Mouse (Mus musculus): ENCODE measurements around the gene Ttc17. TPM values are rescaled to one million over a fixed set of nuclear protein-coding genes. Genes with fewer than 3 reads are reported as not detected.
A peak's percentile ranks its signal among the peaks of the same experiment; 100 is the strongest.

Ttc17 gene
- polyA plus RNA-seq, 1 experiment from 2014 or later = 18.1 TPM

DNA sequence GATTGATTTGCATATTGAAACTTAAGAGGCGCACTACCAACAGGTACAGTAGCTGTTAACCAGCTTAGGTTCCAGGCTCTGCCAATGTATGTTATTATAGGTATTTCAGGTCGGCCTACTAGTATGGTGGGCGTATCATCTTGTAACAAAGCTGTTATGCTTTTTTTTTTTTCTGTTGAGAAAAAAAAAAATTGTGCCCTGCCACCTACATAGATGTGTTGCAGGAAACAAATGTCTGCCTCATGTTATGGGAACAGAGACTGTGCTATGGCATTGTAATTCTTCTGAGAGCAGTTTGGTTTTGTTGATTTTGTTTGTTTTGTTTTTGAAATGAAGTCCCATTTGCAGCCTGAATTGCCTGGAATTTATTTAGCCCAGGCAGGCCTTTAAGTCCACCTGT lies 952 bp upstream of the Ttc17 start:
- peak overlapping the region; percentile 78 for H3K4me2 ChIP-seq
- WGBS = 19% methylated on average over 3 of the region's 3 CpGs
- H3K36me3 ChIP-seq (ENCODE audit: insufficient read depth) = peaks cover 21% of the 10 kb centered on the region
- ATAC-seq (ENCODE audit: insufficient read depth) = no peak
- H3K4me1 ChIP-seq (ENCODE audit: insufficient read depth) = no peaks in the 10 kb centered on the region; the same call in 1 of the 2 replicates
- no peaks in the 10 kb centered on the region for H3K9me3 ChIP-seq (ENCODE audit: low read depth, low read length)
- TF ChIP-seq CTCF (IDR thresholded peaks at IDR 0.05; ENCODE audit: low read depth) = no peak
- peak overlapping the region; percentile 90 for H3K9ac ChIP-seq
- H3K27ac ChIP-seq (ENCODE audit: low read depth) = no peak overlapping the region
- DNase-seq = no peak
- H3K4me3 ChIP-seq (ENCODE audit: low read depth, low read length) = peak overlapping the region; percentile 89
- no peaks in the 10 kb centered on the region for H3K27me3 ChIP-seq (ENCODE audit: insufficient read depth, low read length)

DNA sequence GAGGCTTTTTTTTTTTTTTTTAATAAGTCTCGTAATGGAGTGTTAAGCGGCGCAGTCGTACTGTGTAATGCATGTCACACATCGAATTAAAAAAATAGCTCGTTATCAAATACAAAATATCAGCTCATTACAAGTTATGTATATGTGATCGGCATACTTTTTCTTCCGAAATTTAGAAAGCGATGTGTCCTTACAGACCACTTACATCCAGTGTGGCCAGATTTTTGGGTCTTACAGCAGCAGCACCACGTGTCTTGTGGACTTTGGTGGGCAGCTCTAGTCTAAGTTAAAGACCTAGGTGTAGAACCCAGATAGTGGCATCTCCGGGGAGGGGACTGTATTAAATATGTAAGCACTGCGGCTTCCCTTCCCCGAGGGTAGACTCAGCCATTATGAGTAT lies 532 bp upstream of the Ttc17 start:
- peak overlapping the region; percentile 87 for H3K27ac ChIP-seq (ENCODE audit: low read depth)
- ATAC-seq (ENCODE audit: insufficient read depth) = peak; percentile 30
- H3K27me3 ChIP-seq (ENCODE audit: insufficient read depth, low read length) = no peaks in the 10 kb centered on the region
- H3K4me2 ChIP-seq = peak overlapping the region; percentile 78
- peaks cover 17% of the 10 kb centered on the region for H3K36me3 ChIP-seq (ENCODE audit: insufficient read depth)
- peak overlapping the region; percentile 89 for H3K4me3 ChIP-seq (ENCODE audit: low read depth, low read length)
- DNase-seq = peak; percentile 38
- WGBS = 1% methylated on average over 13 of the region's 13 CpGs
- H3K4me1 ChIP-seq (ENCODE audit: insufficient read depth) = no peaks in the 10 kb centered on the region; the same call in 1 of the 2 replicates
- no peaks in the 10 kb centered on the region for H3K9me3 ChIP-seq (ENCODE audit: low read depth, low read length)
- H3K9ac ChIP-seq = peak overlapping the region; percentile 90
- TF ChIP-seq CTCF (IDR thresholded peaks at IDR 0.05; ENCODE audit: low read depth) = no peak

DNA sequence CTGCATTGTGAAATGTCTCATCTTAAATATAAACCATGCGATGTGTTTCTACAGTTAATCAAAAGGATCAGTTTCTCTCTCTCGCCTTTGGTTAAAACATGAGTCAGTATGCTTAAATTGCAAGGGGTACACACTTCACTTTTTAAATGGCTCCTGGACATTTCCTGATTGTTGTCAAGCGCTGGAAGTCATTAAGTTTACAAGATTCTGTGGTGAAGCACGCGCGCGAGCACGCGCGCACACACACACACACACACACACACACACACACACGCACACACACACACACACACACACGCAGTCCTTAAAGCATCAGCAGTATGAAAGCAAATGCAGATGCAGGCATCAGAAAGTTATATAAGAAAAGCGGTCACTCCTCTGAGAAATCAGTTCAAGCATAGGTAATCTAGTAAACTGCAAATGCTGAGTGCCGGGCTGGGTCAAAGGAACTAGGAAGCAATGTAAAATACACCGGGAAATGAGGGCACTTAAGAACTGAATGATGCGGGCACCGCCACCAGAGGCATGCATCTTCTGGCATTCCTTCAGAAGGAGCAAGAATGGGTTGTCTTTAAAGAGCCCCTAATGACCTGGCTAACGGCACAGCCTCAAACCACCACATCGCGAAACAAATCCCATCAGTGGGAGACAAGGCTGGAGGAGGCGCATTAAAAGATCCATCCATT lies 949 bp downstream of the Ttc17 start:
- peak overlapping the region; percentile 89 for H3K4me3 ChIP-seq (ENCODE audit: low read depth, low read length)
- H3K9me3 ChIP-seq (ENCODE audit: low read depth, low read length) = no peaks in the 10 kb centered on the region
- H3K36me3 ChIP-seq (ENCODE audit: insufficient read depth) = peaks cover 3% of the 10 kb centered on the region
- no peaks in the 10 kb centered on the region; the same call in 1 of the 2 replicates for H3K4me1 ChIP-seq (ENCODE audit: insufficient read depth)
- no peaks in the 10 kb centered on the region for H3K27me3 ChIP-seq (ENCODE audit: insufficient read depth, low read length)
- 7% methylated on average over 21 of the region's 21 CpGs for WGBS
- DNase-seq (peak; percentile 63), ATAC-seq (ENCODE audit: insufficient read depth) (no peak)
- H3K4me2 ChIP-seq = peak overlapping the region; percentile 78
- TF ChIP-seq CTCF (IDR thresholded peaks at IDR 0.05; ENCODE audit: low read depth) = peak; percentile 35
- peak overlapping the region; percentile 87; the same call in 1 of the 2 replicates for H3K27ac ChIP-seq (ENCODE audit: low read depth)
- H3K9ac ChIP-seq = peak overlapping the region; percentile 90

DNA sequence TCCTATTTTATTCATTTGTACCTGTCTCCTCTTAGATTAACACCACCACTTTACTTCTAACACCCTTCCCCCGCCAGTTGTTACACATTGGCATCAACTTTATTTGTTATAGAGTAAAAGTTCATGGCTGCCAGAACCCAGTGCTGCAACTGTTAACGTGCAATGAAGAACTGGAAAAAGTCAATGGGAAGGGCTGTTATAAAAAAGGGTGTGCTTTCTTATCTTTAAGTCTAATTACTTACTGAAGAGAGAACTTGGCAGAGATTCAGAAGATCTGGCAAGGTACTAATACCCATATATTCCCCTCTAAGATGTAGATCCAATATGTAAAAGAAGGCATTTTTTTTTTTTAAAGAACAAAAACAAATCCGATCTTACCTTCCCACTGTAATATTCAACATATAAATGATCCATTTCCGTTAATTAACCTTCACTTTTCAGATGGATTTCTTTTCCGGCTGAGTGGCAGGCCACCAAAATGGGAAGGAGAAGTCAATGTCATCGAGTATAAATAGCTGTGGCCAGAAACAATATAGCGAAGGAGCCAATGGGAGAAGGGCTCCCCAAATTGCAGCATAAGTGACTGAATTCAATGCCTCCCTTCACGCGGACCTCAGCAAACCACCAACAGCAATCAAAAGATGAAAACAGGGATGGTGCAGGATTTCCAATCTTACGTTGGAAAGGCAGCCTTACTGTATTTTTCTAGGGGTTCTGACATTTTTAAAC lies 1.8 kb downstream of the Ttc17 start:
- Histone ChIP-seq H3K4me2 (peak overlapping the region; percentile 78), H3K36me3 (ENCODE audit: insufficient read depth) (no peaks in the 10 kb centered on the region), H3K27me3 (ENCODE audit: insufficient read depth, low read length) (no peaks in the 10 kb centered on the region), H3K4me3 (ENCODE audit: low read depth, low read length) (peak overlapping the region; percentile 89), H3K27ac (ENCODE audit: low read depth) (no peak overlapping the region), H3K4me1 (ENCODE audit: insufficient read depth) (no peaks in the 10 kb centered on the region; the same call in 1 of the 2 replicates), H3K9ac (no peak overlapping the region), H3K9me3 (ENCODE audit: low read depth, low read length) (no peaks in the 10 kb centered on the region)
- DNase-seq = no peak
- 72% methylated on average over 10 of the region's 10 CpGs for WGBS
- no peak for TF ChIP-seq CTCF (IDR thresholded peaks at IDR 0.05; ENCODE audit: low read depth)
- ATAC-seq (ENCODE audit: insufficient read depth) = no peak

DNA sequence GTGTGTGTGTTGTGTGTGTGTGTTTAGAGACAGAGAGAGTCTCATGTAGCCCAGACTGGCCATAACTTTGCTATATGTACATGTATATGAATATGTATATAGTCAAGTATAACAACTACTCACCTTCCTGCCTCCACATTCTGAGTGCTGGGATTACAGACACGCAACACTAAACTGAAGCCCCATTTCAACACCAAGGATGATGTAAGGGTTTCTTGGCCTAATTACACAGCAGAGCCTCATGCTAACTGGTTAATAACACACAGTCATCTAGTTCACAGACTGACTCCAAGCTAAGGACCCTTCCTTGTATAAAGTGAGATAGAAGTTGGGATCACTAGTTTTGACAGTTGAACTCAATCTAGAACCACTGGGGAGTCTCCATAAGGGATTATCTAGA lies 3.9 kb downstream of the Ttc17 start:
- DNase-seq = no peak
- Histone ChIP-seq H3K4me3 (ENCODE audit: low read depth, low read length) (no peak overlapping the region), H3K4me1 (ENCODE audit: insufficient read depth) (no peaks in the 10 kb centered on the region; the same call in none of the 2 replicates), H3K4me2 (no peak overlapping the region), H3K9me3 (ENCODE audit: low read depth, low read length) (no peaks in the 10 kb centered on the region), H3K27me3 (ENCODE audit: insufficient read depth, low read length) (no peaks in the 10 kb centered on the region), H3K36me3 (ENCODE audit: insufficient read depth) (0 out of 2 replicates have a peak, but pooled peaks cover 2% of the 10 kb centered on the region), H3K27ac (ENCODE audit: low read depth) (no peak overlapping the region), H3K9ac (no peak overlapping the region)
- no peak for TF ChIP-seq CTCF (IDR thresholded peaks at IDR 0.05; ENCODE audit: low read depth)
- WGBS = 89% methylated on average over 1 of the region's 1 CpGs
- no peak for ATAC-seq (ENCODE audit: insufficient read depth)

DNA sequence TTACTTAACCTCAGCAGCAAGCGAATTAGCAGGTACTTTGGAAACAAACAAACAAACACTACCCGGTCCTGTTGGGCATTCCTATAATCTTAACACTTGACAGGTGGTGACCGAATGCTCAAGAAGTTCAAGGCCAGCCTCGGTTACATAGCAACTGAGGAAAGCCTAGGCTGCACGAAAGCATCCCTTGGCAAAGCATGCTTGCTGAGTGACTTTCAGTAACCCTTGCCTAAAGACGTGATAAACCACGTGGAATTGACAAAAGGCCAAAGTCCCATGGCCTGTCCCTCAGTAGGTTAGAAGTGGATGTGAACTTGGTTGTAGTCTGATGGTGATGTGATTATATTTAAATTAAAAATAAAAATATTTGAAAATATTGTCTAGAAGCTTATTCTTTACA lies 4.4 kb downstream of the Ttc17 start:
- Histone ChIP-seq H3K36me3 (ENCODE audit: insufficient read depth) (0 out of 2 replicates have a peak, but pooled peaks cover 3% of the 10 kb centered on the region), H3K4me1 (ENCODE audit: insufficient read depth) (no peaks in the 10 kb centered on the region; the same call in none of the 2 replicates), H3K4me3 (ENCODE audit: low read depth, low read length) (no peak overlapping the region), H3K9me3 (ENCODE audit: low read depth, low read length) (no peaks in the 10 kb centered on the region), H3K27ac (ENCODE audit: low read depth) (no peak overlapping the region), H3K9ac (no peak overlapping the region), H3K4me2 (no peak overlapping the region), H3K27me3 (ENCODE audit: insufficient read depth, low read length) (no peaks in the 10 kb centered on the region)
- ATAC-seq (ENCODE audit: insufficient read depth) = no peak
- DNase-seq = no peak
- 81% methylated on average over 7 of the region's 7 CpGs for WGBS
- TF ChIP-seq CTCF (IDR thresholded peaks at IDR 0.05; ENCODE audit: low read depth) = no peak

DNA sequence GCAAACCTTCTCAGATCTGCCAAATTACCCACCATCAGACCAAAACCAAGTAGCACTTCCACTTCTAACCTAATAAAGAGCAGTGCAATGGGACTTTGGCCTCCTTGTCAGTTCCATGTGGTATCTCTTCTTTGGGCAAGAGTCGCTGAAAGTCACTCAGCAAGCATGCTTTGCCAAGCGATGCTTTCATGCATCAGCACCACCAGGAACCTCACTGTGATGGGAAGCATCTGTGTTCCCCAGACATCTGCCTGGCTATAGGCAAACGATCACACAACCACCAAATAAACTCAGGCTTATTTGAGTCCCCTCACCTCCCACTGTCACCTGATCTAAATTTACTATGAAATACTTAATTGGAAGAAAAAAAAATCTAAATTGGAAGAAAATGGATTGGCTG lies 5.5 kb downstream of the Ttc17 start:
- 77% methylated on average over 3 of the region's 3 CpGs for WGBS
- ATAC-seq (ENCODE audit: insufficient read depth) (no peak), DNase-seq (no peak)
- Histone ChIP-seq H3K4me1 (ENCODE audit: insufficient read depth) (no peaks in the 10 kb centered on the region; the same call in none of the 2 replicates), H3K9ac (no peak overlapping the region), H3K9me3 (ENCODE audit: low read depth, low read length) (no peaks in the 10 kb centered on the region), H3K4me3 (ENCODE audit: low read depth, low read length) (no peak overlapping the region), H3K4me2 (no peak overlapping the region), H3K27me3 (ENCODE audit: insufficient read depth, low read length) (no peaks in the 10 kb centered on the region), H3K27ac (ENCODE audit: low read depth) (no peak overlapping the region), H3K36me3 (ENCODE audit: insufficient read depth) (0 out of 2 replicates have a peak, but pooled peaks cover 3% of the 10 kb centered on the region)
- no peak for TF ChIP-seq CTCF (IDR thresholded peaks at IDR 0.05; ENCODE audit: low read depth)

Measured in lung, embryonic 14.5 days (tissue).